Mouse (Mus musculus) kidney, adult 2 months (tissue): ENCODE measurements around the gene 9330161L09Rik.

Source experiments
- CTCF ChIP-seq: fragments of 200-500 bp; conservative IDR thresholded peaks from 2 replicates; pipeline ENCODE4 v1.5.1; 2011; ENCODE audit warnings: low read depth, mild to moderate bottlenecking, control low read depth, low read length, moderate library complexity, mixed read lengths; ENCODE audit not compliant: insufficient read depth, insufficient read length
- POLR2A ChIP-seq: fragments of 200-500 bp; IDR thresholded peaks from one replicate; pipeline ENCODE4 v1.6.1; 2011; ENCODE audit warnings: low read depth, low read length, control low read depth

DNA sequence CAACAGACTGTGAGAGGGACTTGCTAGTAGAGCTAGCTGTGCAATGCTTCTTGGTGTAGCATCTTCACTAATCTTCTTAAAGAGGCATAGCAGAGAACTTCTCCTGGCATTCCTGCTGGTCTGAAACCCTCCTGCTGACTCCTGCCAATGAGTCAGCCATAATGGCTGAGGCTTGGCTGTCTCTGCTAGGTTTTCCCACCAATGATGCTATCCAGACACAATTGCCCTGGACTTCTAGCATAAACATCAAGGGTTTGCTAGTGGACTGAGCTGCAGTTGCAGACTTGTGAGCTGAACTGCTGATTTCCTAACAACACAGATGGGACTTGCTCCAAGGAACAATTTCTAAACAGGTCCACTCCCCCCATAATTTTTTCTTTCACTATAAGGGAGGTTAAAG lies 45.7 kb upstream of the 9330161L09Rik start:
- TF ChIP-seq CTCF (no peak), POLR2A (no peak)
